Mouse (Mus musculus) liver, adult (tissue): ENCODE data around the gene Mxd3.

Source experiments
- GATA4 ChIP-seq: IDR thresholded peaks from 2 replicates; pipeline ENCODE4 v1.6.1; 2014; ENCODE audit warnings: mild to moderate bottlenecking, low read length; ENCODE audit not compliant: insufficient replicate concordance

The Mxd3 gene

GRCm38 (mm10) chr13:55321434-55322129 lies 8.0 kb downstream of the Mxd3 start, which contains the start of gene Rab24:
TSS of gene Rab24 (minus strand) at chr13:55321946.
- no peak; the same call in 1 of the 2 replicates for TF ChIP-seq GATA4

GRCm38 (mm10) chr13:55319931-55320533 lies 9.6 kb downstream of the Mxd3 start, which contains the start of gene Prelid1:
TSS of gene Prelid1 (plus strand) at chr13:55320500.
- TF ChIP-seq GATA4 = no peak

- TF ChIP-seq GATA4 = no peak
Observed at GRCm38 (mm10) chr13:55318351-55318750, 11.3 kb downstream of the Mxd3 start.

DNA sequence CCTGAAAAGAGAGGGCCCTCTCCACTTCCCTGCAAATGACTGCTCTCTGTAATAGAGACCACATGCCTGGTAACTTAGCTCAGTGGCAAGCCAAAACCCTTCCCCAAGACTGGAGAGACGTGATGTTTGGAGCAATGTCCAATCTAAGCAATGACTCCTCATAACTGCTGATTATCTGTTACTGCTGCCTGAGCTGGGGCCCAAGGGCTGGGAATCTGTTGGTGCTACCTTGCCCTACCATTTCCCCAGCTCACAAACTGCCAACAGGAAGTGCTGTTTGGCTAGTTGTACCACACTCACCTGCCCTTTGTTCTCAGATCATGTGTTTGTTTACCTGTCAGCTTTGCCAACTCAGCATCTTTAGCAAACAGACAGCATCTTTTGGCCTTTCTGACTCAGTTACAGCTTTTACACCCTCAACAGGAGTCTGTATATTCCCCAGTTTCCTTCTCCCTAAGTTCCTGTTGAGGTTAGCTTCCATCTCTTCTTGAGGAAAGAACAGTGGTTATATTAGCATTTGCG lies 14.7 kb downstream of the Mxd3 start:
- TF ChIP-seq GATA4 = no peak

- no peak for TF ChIP-seq GATA4
Observed at GRCm38 (mm10) chr13:55313051-55313450, 16.6 kb downstream of the Mxd3 start.

- TF ChIP-seq GATA4 = no peak
Observed at GRCm38 (mm10) chr13:55312028-55312630, 17.5 kb downstream of the Mxd3 start.

DNA sequence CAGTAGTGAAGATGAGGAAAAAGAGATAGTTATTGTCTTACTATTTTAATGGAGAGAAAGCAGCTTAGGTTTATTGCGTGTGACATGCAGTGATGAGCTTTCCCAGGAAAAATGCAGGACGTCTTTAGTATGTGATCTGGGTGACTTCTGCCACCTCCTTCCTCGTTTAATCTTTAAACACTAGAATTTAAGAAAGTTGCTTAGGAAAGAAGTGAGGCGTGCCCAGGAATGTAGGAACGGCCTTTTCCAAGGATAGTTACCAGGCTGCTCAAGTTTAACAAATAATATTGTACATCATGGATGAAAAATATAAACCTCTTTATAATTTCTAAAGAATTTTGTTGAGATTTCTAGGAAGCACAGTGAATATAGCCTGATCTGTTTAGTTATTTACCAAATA lies 28.7 kb downstream of the Mxd3 start:
- no peak for TF ChIP-seq GATA4

DNA sequence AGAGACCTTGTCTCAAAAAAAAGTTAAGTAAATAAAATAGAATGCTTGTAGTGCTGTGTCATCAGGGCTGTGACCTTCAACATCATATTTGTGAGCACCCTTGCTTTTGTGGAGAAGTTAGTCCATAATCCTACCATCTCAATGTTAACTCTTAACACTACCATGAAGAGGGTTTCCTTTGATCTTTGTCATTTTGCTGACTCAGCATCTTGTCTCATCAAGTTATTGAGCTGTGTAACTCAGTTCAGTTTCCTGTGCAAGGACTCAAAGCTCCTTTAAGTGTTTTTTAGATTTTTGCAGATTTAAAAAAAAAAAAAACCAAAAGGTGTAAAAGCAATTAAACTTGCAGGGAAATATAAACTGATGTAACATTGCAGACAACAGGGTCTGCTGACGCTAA lies 32.9 kb downstream of the Mxd3 start:
- no peak for TF ChIP-seq GATA4

- TF ChIP-seq GATA4 = no peak
Observed at GRCm38 (mm10) chr13:55288854-55289253, 40.8 kb downstream of the Mxd3 start.

GRCm38 (mm10) chr13:55277646-55278045 lies 52.0 kb downstream of the Mxd3 start:
- no peak for TF ChIP-seq GATA4

GRCm38 (mm10) chr13:55277203-55277602 lies 52.4 kb downstream of the Mxd3 start:
- no peak for TF ChIP-seq GATA4
